Mouse (Mus musculus): ENCODE results near the gene Dis3. TPM values are rescaled to one million over a fixed set of nuclear protein-coding genes. Genes with fewer than 3 reads are reported as not detected.
"Not testable (repeated sequence)": the region's sequence is repeated elsewhere in the genome, so short reads cannot be mapped to it uniquely, and the experiment has no call there.

Dis3 gene
- total and polyA plus RNA-seq, 2 experiments from 2014 or later = 19.6 to 23.1 TPM

- Histone ChIP-seq H3K4me3 (ENCODE audit: low read depth, low read length) (peak overlapping the region; percentile 15; the same call in 1 of the 2 replicates), H3K36me3 (ENCODE audit: insufficient read depth, low read length) (peaks cover under 1% of the 10 kb centered on the region; the same call in 1 of the 2 replicates), H3K4me2 (ENCODE audit: low read depth, low read length, poor library complexity, severe bottlenecking) (peak overlapping the region; percentile 31), H3K4me1 (ENCODE audit: insufficient read depth, low read length) (peaks cover 12% of the 10 kb centered on the region; the same call in 1 of the 2 replicates), H3K9ac (replicated peaks; ENCODE audit: low read length, poor library complexity, severe bottlenecking) (0 out of 2 replicates have a peak overlapping the region, but pooled peaks have one; percentile 4), H3K9me3 (ENCODE audit: low read length) (no peaks in the 10 kb centered on the region), H3K27me3 (ENCODE audit: insufficient read depth, low read length) (no peaks in the 10 kb centered on the region), H3K27ac (ENCODE audit: low read depth, low read length) (no peak overlapping the region)
- TF ChIP-seq CTCF (IDR thresholded peaks at IDR 0.05) = no peak
- no peak for DNase-seq (ENCODE audit: low spot score)
- WGBS = 27% methylated on average over 10 of the region's 10 CpGs
- no peak for ATAC-seq (ENCODE audit: low FRiP score)
These were observed 55.5 kb downstream of the Dis3 start for GRCm38 (mm10) chr14:99044096-99044495.

- no peak overlapping the region for H3K4me3 ChIP-seq (ENCODE audit: low read depth, low read length)
- no peaks in the 10 kb centered on the region for H3K9me3 ChIP-seq (ENCODE audit: low read length)
- no peak for TF ChIP-seq CTCF (IDR thresholded peaks at IDR 0.05)
- H3K4me2 ChIP-seq (ENCODE audit: low read depth, low read length, poor library complexity, severe bottlenecking) = peak overlapping the region; percentile 31
- H3K27me3 ChIP-seq (ENCODE audit: insufficient read depth, low read length) = no peaks in the 10 kb centered on the region
- ATAC-seq (ENCODE audit: low FRiP score) (no peak), DNase-seq (ENCODE audit: low spot score) (no peak)
- peaks cover 12% of the 10 kb centered on the region; the same call in 1 of the 2 replicates for H3K4me1 ChIP-seq (ENCODE audit: insufficient read depth, low read length)
- H3K9ac ChIP-seq (replicated peaks; ENCODE audit: low read length, poor library complexity, severe bottlenecking) = 0 out of 2 replicates have a peak overlapping the region, but pooled peaks have one; percentile 4
- H3K36me3 ChIP-seq (ENCODE audit: insufficient read depth, low read length) = peaks cover 4% of the 10 kb centered on the region; the same call in 1 of the 2 replicates
- WGBS = 44% methylated on average over 1 of the region's 1 CpGs
- H3K27ac ChIP-seq (ENCODE audit: low read depth, low read length) = no peak overlapping the region
These were observed 56.1 kb downstream of the Dis3 start for GRCm38 (mm10) chr14:99043499-99043898.

- H3K9ac ChIP-seq (replicated peaks; ENCODE audit: low read length, poor library complexity, severe bottlenecking) = no peak overlapping the region
- H3K4me1 ChIP-seq (ENCODE audit: insufficient read depth, low read length) = peaks cover 12% of the 10 kb centered on the region; the same call in 1 of the 2 replicates
- H3K9me3 ChIP-seq (ENCODE audit: low read length) = no peaks in the 10 kb centered on the region
- H3K36me3 ChIP-seq (ENCODE audit: insufficient read depth, low read length) = peaks cover 4% of the 10 kb centered on the region; the same call in 1 of the 2 replicates
- WGBS = 74% methylated on average over 4 of the region's 4 CpGs
- no peak for DNase-seq (ENCODE audit: low spot score)
- TF ChIP-seq CTCF (IDR thresholded peaks at IDR 0.05) = no peak
- no peaks in the 10 kb centered on the region for H3K27me3 ChIP-seq (ENCODE audit: insufficient read depth, low read length)
- H3K4me2 ChIP-seq (ENCODE audit: low read depth, low read length, poor library complexity, severe bottlenecking) = no peak overlapping the region
- ATAC-seq (ENCODE audit: low FRiP score) = no peak
- H3K4me3 ChIP-seq (ENCODE audit: low read depth, low read length) = no peak overlapping the region
- H3K27ac ChIP-seq (ENCODE audit: low read depth, low read length) = no peak overlapping the region
These were observed 58.2 kb downstream of the Dis3 start for GRCm38 (mm10) chr14:99041416-99041815.

- ATAC-seq (ENCODE audit: low FRiP score); H3K27me3 ChIP-seq (ENCODE audit: insufficient read depth, low read length); H3K9me3 ChIP-seq (ENCODE audit: low read length); H3K4me3 ChIP-seq (ENCODE audit: low read depth, low read length); H3K4me1 ChIP-seq (ENCODE audit: insufficient read depth, low read length); H3K36me3 ChIP-seq (ENCODE audit: insufficient read depth, low read length); DNase-seq (ENCODE audit: low spot score); H3K27ac ChIP-seq (ENCODE audit: low read depth, low read length); H3K4me2 ChIP-seq (ENCODE audit: low read depth, low read length, poor library complexity, severe bottlenecking); H3K9ac ChIP-seq (replicated peaks; ENCODE audit: low read length, poor library complexity, severe bottlenecking): not testable (repeated sequence)
- WGBS = 62% methylated on average over 5 of the region's 5 CpGs
These were observed 60.3 kb downstream of the Dis3 start for GRCm38 (mm10) chr14:99039308-99039707.

- Histone ChIP-seq H3K4me1 (ENCODE audit: insufficient read depth, low read length) (no peaks in the 10 kb centered on the region), H3K9ac (replicated peaks; ENCODE audit: low read length, poor library complexity, severe bottlenecking) (no peak overlapping the region), H3K4me3 (ENCODE audit: low read depth, low read length) (no peak overlapping the region), H3K36me3 (ENCODE audit: insufficient read depth, low read length) (peaks cover 4% of the 10 kb centered on the region; the same call in 1 of the 2 replicates), H3K27me3 (ENCODE audit: insufficient read depth, low read length) (no peaks in the 10 kb centered on the region), H3K4me2 (ENCODE audit: low read depth, low read length, poor library complexity, severe bottlenecking) (no peak overlapping the region), H3K27ac (ENCODE audit: low read depth, low read length) (no peak overlapping the region), H3K9me3 (ENCODE audit: low read length) (no peaks in the 10 kb centered on the region)
- 79% methylated on average over 2 of the region's 2 CpGs for WGBS
- TF ChIP-seq CTCF (IDR thresholded peaks at IDR 0.05) = no peak
- DNase-seq (ENCODE audit: low spot score) = no peak
- ATAC-seq (ENCODE audit: low FRiP score) = no peak
These were observed 61.9 kb downstream of the Dis3 start for GRCm38 (mm10) chr14:99037703-99038102.

- no peak for TF ChIP-seq CTCF (IDR thresholded peaks at IDR 0.05)
- no peak overlapping the region for H3K9ac ChIP-seq (replicated peaks; ENCODE audit: low read length, poor library complexity, severe bottlenecking)
- no peak overlapping the region for H3K27ac ChIP-seq (ENCODE audit: low read depth, low read length)
- H3K36me3 ChIP-seq (ENCODE audit: insufficient read depth, low read length) = peaks cover 4% of the 10 kb centered on the region; the same call in 1 of the 2 replicates
- H3K4me3 ChIP-seq (ENCODE audit: low read depth, low read length) = no peak overlapping the region
- H3K4me1 ChIP-seq (ENCODE audit: insufficient read depth, low read length) = no peaks in the 10 kb centered on the region
- H3K27me3 ChIP-seq (ENCODE audit: insufficient read depth, low read length) = no peaks in the 10 kb centered on the region
- WGBS = 81% methylated on average over 4 of the region's 4 CpGs
- no peaks in the 10 kb centered on the region for H3K9me3 ChIP-seq (ENCODE audit: low read length)
- no peak for DNase-seq (ENCODE audit: low spot score)
- no peak overlapping the region for H3K4me2 ChIP-seq (ENCODE audit: low read depth, low read length, poor library complexity, severe bottlenecking)
- ATAC-seq (ENCODE audit: low FRiP score) = no peak
These were observed 63.5 kb downstream of the Dis3 start for GRCm38 (mm10) chr14:99036039-99036438.

GRCm38 (mm10) chr14:99034851-99035250 lies 64.7 kb downstream of the Dis3 start:
- not testable (repeated sequence) for H3K9ac ChIP-seq (replicated peaks; ENCODE audit: low read length, poor library complexity, severe bottlenecking); H3K4me2 ChIP-seq (ENCODE audit: low read depth, low read length, poor library complexity, severe bottlenecking); DNase-seq (ENCODE audit: low spot score); H3K27ac ChIP-seq (ENCODE audit: low read depth, low read length); ATAC-seq (ENCODE audit: low FRiP score); H3K4me1 ChIP-seq (ENCODE audit: insufficient read depth, low read length); H3K36me3 ChIP-seq (ENCODE audit: insufficient read depth, low read length); H3K9me3 ChIP-seq (ENCODE audit: low read length); H3K4me3 ChIP-seq (ENCODE audit: low read depth, low read length); H3K27me3 ChIP-seq (ENCODE audit: insufficient read depth, low read length)
- WGBS = 96% methylated on average over 8 of the region's 8 CpGs

Data from midbrain, postnatal 0 days (tissue).